Mouse (Mus musculus) kidney, embryonic 16.5 days (tissue): Measurements from ENCODE around the gene Acot10. TPM values are rescaled to one million over a fixed set of nuclear protein-coding genes. Genes with fewer than 3 reads are reported as not detected.

Experiments used
- ATAC-seq: fragments of 200-750 bp; cut with Nextera tagmentation; 2 replicates; pipeline ENCODE4 v1.8.0; 2017; ENCODE audit warnings: moderate TSS enrichment; ENCODE audit not compliant: low FRiP score, low TSS enrichment
- H3K27ac ChIP-seq: fragments of 300-500 bp; sonication (generic); 2 replicates; pipeline ENCODE4 v1.5.1; 2014; ENCODE audit warnings: low read length
- H3K27me3 ChIP-seq: fragments of 300-500 bp; sonication (generic); 2 replicates; pipeline ENCODE4 v1.6.1; 2014; ENCODE audit warnings: low read length, control low read depth, mixed read lengths; ENCODE audit not compliant: insufficient read depth
- H3K36me3 ChIP-seq: fragments of 300-500 bp; sonication (generic); 2 replicates; pipeline ENCODE4 v1.6.1; 2014; ENCODE audit warnings: low read length, control low read depth, mixed read lengths; ENCODE audit not compliant: insufficient read depth
- H3K4me1 ChIP-seq: fragments of 300-500 bp; sonication (generic); 2 replicates; pipeline ENCODE4 v1.6.1; 2014; ENCODE audit warnings: low read length, control low read depth, mixed read lengths; ENCODE audit not compliant: insufficient read depth
- H3K4me2 ChIP-seq: fragments of 300-500 bp; sonication (generic); replicated peaks from 2 replicates; pipeline ENCODE4 v1.6.1; 2014; ENCODE audit warnings: low read depth, low read length
- H3K4me3 ChIP-seq: fragments of 300-500 bp; sonication (generic); 2 replicates; pipeline ENCODE4 v1.5.1; 2014; ENCODE audit warnings: mild to moderate bottlenecking, low read length
- H3K9ac ChIP-seq: fragments of 300-500 bp; sonication (generic); replicated peaks from 2 replicates; pipeline ENCODE4 v1.6.1; 2014; ENCODE audit warnings: low read length
- H3K9me3 ChIP-seq: fragments of 300-500 bp; sonication (generic); 2 replicates; pipeline ENCODE4 v1.6.1; 2016; ENCODE audit warnings: low read length, control low read depth
- WGBS: fragments of 180-500 bp; shearing (Covaris S2); extraction: QIAGEN DNeasy Blood & Tissue Kit; methylation state at CpG from one replicate; pipeline ENCODE4 v1.1.7; 2014; 5-methylcytosine and 5-hydroxymethylcytosine counted together
- polyA plus RNA-seq: library from polyadenylated mRNA; unstranded; fragments of >200 nt; fragmentation: Nextera tagmentation; extraction: Ambion mirVana; gene quantifications from 2 replicates; pipeline ENCODE4 v1.2.1, GENCODE M21; 2015

Gene Acot10
- polyA plus RNA-seq, 1 experiment from 2014 or later, result 0.10 TPM

- Histone ChIP-seq H3K27me3 (no peaks in the 10 kb centered on the region), H3K4me1 (no peaks in the 10 kb centered on the region)
Measured at GRCm38 (mm10) chr15:20639155-20639554, 27.4 kb downstream of the Acot10 start.

GRCm38 (mm10) chr15:20634593-20634992 is 32.0 kb downstream of the Acot10 start:
- ATAC-seq, result no peak
- no peak overlapping the region for H3K4me2 ChIP-seq
- no peaks in the 10 kb centered on the region for H3K27me3 ChIP-seq
- H3K4me3 ChIP-seq, result no peak overlapping the region
- H3K9me3 ChIP-seq, result no peaks in the 10 kb centered on the region
- no peak overlapping the region for H3K27ac ChIP-seq
- H3K4me1 ChIP-seq, result no peaks in the 10 kb centered on the region
- H3K9ac ChIP-seq, result no peak overlapping the region
- WGBS, result 77% methylated on average over 2 of the region's 2 CpGs
- no peaks in the 10 kb centered on the region for H3K36me3 ChIP-seq

More at GRCm38 (mm10) chr15:20639155-20639554, 27.4 kb downstream of the Acot10 start:
- no peak for ATAC-seq
- WGBS, result 73% methylated on average over 2 of the region's 2 CpGs
- H3K36me3 ChIP-seq, result no peaks in the 10 kb centered on the region
- no peak overlapping the region for H3K27ac ChIP-seq
- H3K4me2 ChIP-seq, result no peak overlapping the region
- no peak overlapping the region for H3K9ac ChIP-seq
- no peaks in the 10 kb centered on the region for H3K9me3 ChIP-seq
- no peak overlapping the region for H3K4me3 ChIP-seq

Other genes with a start within 250 kb of the Acot10 start
- 0.03 and 0.06 TPM in 2 replicates for gene Cdh12, start 217.5 kb downstream of the Acot10 start, polyA plus RNA-seq